Mouse (Mus musculus) midbrain, postnatal 0 days (tissue): ENCODE data around the gene Car14. TPM values are rescaled to one million over a fixed set of nuclear protein-coding genes. Genes with fewer than 3 reads are reported as not detected.

Source experiments
- ATAC-seq: fragments of 200-750 bp; cut with Nextera tagmentation; 2 replicates; pipeline ENCODE4 v1.8.0; 2017; ENCODE audit warnings: moderate number of reproducible peaks, mild to moderate bottlenecking, moderate TSS enrichment, moderate library complexity; ENCODE audit not compliant: low FRiP score
- DNase-seq: peaks from one replicate; pipeline ENCODE4 v3.0.0-alpha.2; 2015; ENCODE audit warnings: low spot score
- H3K27ac ChIP-seq: fragments of 300-500 bp; sonication (generic); 2 replicates; pipeline ENCODE4 v1.5.1; 2014; ENCODE audit warnings: low read depth, mild to moderate bottlenecking, low read length, mixed read lengths
- H3K27me3 ChIP-seq: fragments of 300-500 bp; sonication (generic); 2 replicates; pipeline ENCODE4 v1.6.1; 2014; ENCODE audit warnings: low read length, control low read depth, mixed read lengths; ENCODE audit not compliant: insufficient read depth
- H3K36me3 ChIP-seq: fragments of 300-500 bp; sonication (generic); 2 replicates; pipeline ENCODE4 v1.6.1; 2014; ENCODE audit warnings: low read length, control low read depth, mixed read lengths; ENCODE audit not compliant: insufficient read depth
- H3K4me1 ChIP-seq: fragments of 300-500 bp; sonication (generic); 2 replicates; pipeline ENCODE4 v1.6.1; 2014; ENCODE audit warnings: mild to moderate bottlenecking, control low read depth, antibody characterized with exemption, low read length, mixed read lengths; ENCODE audit not compliant: insufficient read depth
- H3K4me2 ChIP-seq: fragments of 300-500 bp; sonication (generic); 2 replicates; pipeline ENCODE4 v1.6.1; 2014; ENCODE audit warnings: low read depth, mild to moderate bottlenecking, low read length, mixed read lengths; ENCODE audit not compliant: poor library complexity, severe bottlenecking
- H3K4me3 ChIP-seq: fragments of 300-500 bp; sonication (generic); 2 replicates; pipeline ENCODE4 v1.5.1; 2014; ENCODE audit warnings: low read depth, mild to moderate bottlenecking, low read length, moderate library complexity
- H3K9ac ChIP-seq: fragments of 300-500 bp; sonication (generic); replicated peaks from 2 replicates; pipeline ENCODE4 v1.6.1; 2014; ENCODE audit warnings: mild to moderate bottlenecking, low read length, moderate library complexity, mixed read lengths; ENCODE audit not compliant: poor library complexity, severe bottlenecking
- H3K9me3 ChIP-seq: fragments of 300-500 bp; sonication (generic); 2 replicates; pipeline ENCODE4 v1.6.1; 2016; ENCODE audit warnings: low read length, control low read depth
- CTCF ChIP-seq: IDR thresholded peaks from 2 replicates; pipeline ENCODE4 v1.5.1; 2016; ENCODE audit warnings: antibody characterized with exemption, mild to moderate bottlenecking
- WGBS: fragments of 180-500 bp; shearing (Covaris S2); extraction: QIAGEN DNeasy Blood & Tissue Kit; methylation state at CpG from one replicate; pipeline ENCODE4 v1.1.7; 2014; 5-methylcytosine and 5-hydroxymethylcytosine counted together
- polyA plus RNA-seq: library from polyadenylated mRNA; unstranded; fragments of >200 nt; fragmentation: Nextera tagmentation; extraction: Ambion mirVana; gene quantifications from 2 replicates; pipeline ENCODE4 v1.2.1, GENCODE M21; 2015
- total RNA-seq: library from RNA; depleted of rRNA; stranded (reverse); fragments of >200 nt; gene quantifications from 2 replicates; pipeline ENCODE4 v1.2.3, GENCODE M21; 2014

The Car14 gene
- total and polyA plus RNA-seq, 2 experiments from 2014 or later, result 5.1 to 7.5 TPM

GRCm38 (mm10) chr3:95867408-95867807 lies 37.1 kb downstream of the Car14 start:
- WGBS, result 90% methylated on average over 2 of the region's 2 CpGs
- no peaks in the 10 kb centered on the region for H3K9me3 ChIP-seq
- no peak overlapping the region for H3K4me2 ChIP-seq
- no peak overlapping the region for H3K4me3 ChIP-seq
- TF ChIP-seq CTCF, result no peak
- H3K27ac ChIP-seq, result no peak overlapping the region
- ATAC-seq, result no peak
- H3K9ac ChIP-seq, result no peak overlapping the region
- no peak for DNase-seq
- peaks cover 8% of the 10 kb centered on the region for H3K36me3 ChIP-seq
- peaks cover 4% of the 10 kb centered on the region for H3K4me1 ChIP-seq
- no peaks in the 10 kb centered on the region for H3K27me3 ChIP-seq

- Histone ChIP-seq H3K36me3 (peaks cover 8% of the 10 kb centered on the region), H3K4me2 (no peak overlapping the region), H3K27me3 (no peaks in the 10 kb centered on the region), H3K4me3 (no peak overlapping the region), H3K9ac (no peak overlapping the region), H3K4me1 (no peaks in the 10 kb centered on the region), H3K27ac (no peak overlapping the region), H3K9me3 (no peaks in the 10 kb centered on the region)
- ATAC-seq (no peak), DNase-seq (no peak)
- no peak for TF ChIP-seq CTCF
- WGBS, result 94% methylated on average over 5 of the region's 5 CpGs
Measured at GRCm38 (mm10) chr3:95866071-95866470, 38.4 kb downstream of the Car14 start.

- Histone ChIP-seq H3K36me3 (peaks cover 8% of the 10 kb centered on the region), H3K4me1 (no peaks in the 10 kb centered on the region), H3K4me3 (no peak overlapping the region), H3K4me2 (no peak overlapping the region), H3K9ac (no peak overlapping the region), H3K27me3 (no peaks in the 10 kb centered on the region), H3K27ac (no peak overlapping the region), H3K9me3 (no peaks in the 10 kb centered on the region)
- ATAC-seq, result no peak
- DNase-seq, result no peak
- no peak for TF ChIP-seq CTCF
- 95% methylated on average over 20 of the region's 20 CpGs for WGBS
Measured at GRCm38 (mm10) chr3:95865571-95865970, 38.9 kb downstream of the Car14 start.

- ATAC-seq (no peak), DNase-seq (no peak)
- Histone ChIP-seq H3K36me3 (peaks cover 8% of the 10 kb centered on the region), H3K27me3 (no peaks in the 10 kb centered on the region), H3K9ac (no peak overlapping the region), H3K4me3 (no peak overlapping the region), H3K4me2 (no peak overlapping the region), H3K4me1 (no peaks in the 10 kb centered on the region), H3K9me3 (no peaks in the 10 kb centered on the region), H3K27ac (no peak overlapping the region)
- TF ChIP-seq CTCF, result no peak
- WGBS, result 86% methylated on average over 5 of the region's 5 CpGs
Measured at GRCm38 (mm10) chr3:95865050-95865449, 39.4 kb downstream of the Car14 start.

- H3K4me2 ChIP-seq, result no peak overlapping the region
- no peak overlapping the region for H3K27ac ChIP-seq
- no peaks in the 10 kb centered on the region for H3K9me3 ChIP-seq
- no peak overlapping the region for H3K9ac ChIP-seq
- no peak for TF ChIP-seq CTCF
- H3K4me1 ChIP-seq, result no peaks in the 10 kb centered on the region
- ATAC-seq, result no peak
- H3K4me3 ChIP-seq, result no peak overlapping the region
- H3K27me3 ChIP-seq, result no peaks in the 10 kb centered on the region
- no peak for DNase-seq
- 79% methylated on average over 7 of the region's 7 CpGs for WGBS
- peaks cover 8% of the 10 kb centered on the region for H3K36me3 ChIP-seq
Measured at GRCm38 (mm10) chr3:95863578-95863977, 40.9 kb downstream of the Car14 start.

- peaks cover 2% of the 10 kb centered on the region; the same call in 1 of the 2 replicates for H3K36me3 ChIP-seq
- no peak overlapping the region for H3K4me2 ChIP-seq
- no peaks in the 10 kb centered on the region for H3K27me3 ChIP-seq
- 36% methylated on average over 2 of the region's 2 CpGs for WGBS
- H3K9me3 ChIP-seq, result no peaks in the 10 kb centered on the region
- peak; percentile 84 for TF ChIP-seq CTCF
- H3K4me1 ChIP-seq, result no peaks in the 10 kb centered on the region
- DNase-seq (peak; percentile 90), ATAC-seq (0 out of 2 replicates have a peak, but pooled peaks have one; percentile 49)
- H3K9ac ChIP-seq, result no peak overlapping the region
- no peak overlapping the region for H3K27ac ChIP-seq
- H3K4me3 ChIP-seq, result no peak overlapping the region
Measured at GRCm38 (mm10) chr3:95861796-95862195, 42.7 kb downstream of the Car14 start.
